Mouse (Mus musculus): Measurements from ENCODE around the gene Ntrk1.

- TF ChIP-seq CTCF (IDR thresholded peaks at IDR 0.05; ENCODE audit: low read depth, low read length) (peak; percentile 75), POLR2A (IDR thresholded peaks at IDR 0.05; ENCODE audit: extremely low read depth, insufficient read depth, low read length) (no peak)
Observed at GRCm38 (mm10) chr3:87838622-87839021, 43.7 kb upstream of the Ntrk1 start.
